Mouse (Mus musculus) hindbrain, embryonic 11.5 days (tissue): ENCODE data around the gene Dusp23. TPM values are rescaled to one million over a fixed set of nuclear protein-coding genes. Genes with fewer than 3 reads are reported as not detected.

Source experiments
- ATAC-seq: fragments of 200-750 bp; cut with Nextera tagmentation; 2 replicates; pipeline ENCODE4 v1.8.0; 2017; ENCODE audit warnings: mild to moderate bottlenecking, moderate TSS enrichment, moderate library complexity; ENCODE audit not compliant: low FRiP score
- DNase-seq: peaks from one replicate; pipeline ENCODE4 v3.0.0-alpha.2; 2015; ENCODE audit warnings: low spot score
- H3K27ac ChIP-seq: fragments of 300-500 bp; sonication (generic); 2 replicates; pipeline ENCODE4 v1.5.1; 2014; ENCODE audit warnings: mild to moderate bottlenecking, low read depth, low read length
- H3K27me3 ChIP-seq: fragments of 300-500 bp; sonication (generic); 2 replicates; pipeline ENCODE4 v1.6.1; 2014; ENCODE audit warnings: mild to moderate bottlenecking, low read length, moderate library complexity, mixed read lengths; ENCODE audit not compliant: control insufficient read depth, insufficient read depth
- H3K36me3 ChIP-seq: fragments of 300-500 bp; sonication (generic); 2 replicates; pipeline ENCODE4 v1.6.1; 2014; ENCODE audit warnings: mild to moderate bottlenecking, low read length, moderate library complexity, mixed read lengths; ENCODE audit not compliant: control insufficient read depth, insufficient read depth
- H3K4me1 ChIP-seq: fragments of 300-500 bp; sonication (generic); replicated peaks from 2 replicates; pipeline ENCODE4 v1.6.1; 2014; ENCODE audit warnings: low read length, mixed read lengths; ENCODE audit not compliant: control insufficient read depth, insufficient read depth
- H3K4me2 ChIP-seq: fragments of 300-500 bp; sonication (generic); replicated peaks from 2 replicates; pipeline ENCODE4 v1.6.1; 2014; ENCODE audit warnings: mild to moderate bottlenecking, low read depth, low read length
- H3K4me3 ChIP-seq: fragments of 300-500 bp; sonication (generic); 2 replicates; pipeline ENCODE4 v1.5.1; 2014; ENCODE audit warnings: low read depth, low read length
- H3K9ac ChIP-seq: fragments of 300-500 bp; sonication (generic); 2 replicates; pipeline ENCODE4 v1.6.1; 2014; ENCODE audit warnings: low read depth, low read length
- H3K9me3 ChIP-seq: fragments of 300-500 bp; sonication (generic); 2 replicates; pipeline ENCODE4 v1.6.1; 2016; ENCODE audit warnings: low read length; ENCODE audit not compliant: control insufficient read depth
- WGBS: fragments of 180-500 bp; shearing (Covaris S2); extraction: QIAGEN DNeasy Blood & Tissue Kit; methylation state at CpG from one replicate; pipeline ENCODE4 v1.1.7; 2014; 5-methylcytosine and 5-hydroxymethylcytosine counted together
- polyA plus RNA-seq: library from polyadenylated mRNA; unstranded; fragments of >200 nt; fragmentation: Nextera tagmentation; extraction: Ambion mirVana; gene quantifications from 2 replicates; pipeline ENCODE4 v1.2.1, GENCODE M21; 2014

Gene Dusp23
- polyA plus RNA-seq, 1 experiment from 2014 or later, result 9.4 TPM

- peak; percentile 47 for DNase-seq
- peak overlapping the region; percentile 35 for H3K4me3 ChIP-seq
- H3K36me3 ChIP-seq, result no peaks in the 10 kb centered on the region
- 10% methylated on average over 22 of the region's 22 CpGs for WGBS
- H3K4me2 ChIP-seq, result peak overlapping the region; percentile 74
- H3K9me3 ChIP-seq, result no peaks in the 10 kb centered on the region
- peak overlapping the region; percentile 52 for H3K9ac ChIP-seq
- peaks cover 4% of the 10 kb centered on the region; the same call in 1 of the 2 replicates for H3K4me1 ChIP-seq
- H3K27ac ChIP-seq, result peak overlapping the region; percentile 20; the same call in 1 of the 2 replicates
- ATAC-seq, result peak; percentile 85
- H3K27me3 ChIP-seq, result no peaks in the 10 kb centered on the region
These were observed 16.0 kb downstream of the Dusp23 start for GRCm38 (mm10) chr1:172616537-172617300.

GRCm38 (mm10) chr1:172615412-172615811 lies 17.4 kb downstream of the Dusp23 start:
- DNase-seq (no peak), ATAC-seq (no peak)
- Histone ChIP-seq H3K4me1 (peaks cover 4% of the 10 kb centered on the region; the same call in 1 of the 2 replicates), H3K9me3 (no peaks in the 10 kb centered on the region), H3K4me2 (no peak overlapping the region), H3K27me3 (no peaks in the 10 kb centered on the region), H3K9ac (no peak overlapping the region), H3K4me3 (no peak overlapping the region), H3K27ac (no peak overlapping the region), H3K36me3 (no peaks in the 10 kb centered on the region)
- WGBS, result 77% methylated on average over 4 of the region's 4 CpGs

GRCm38 (mm10) chr1:172614654-172615053 lies 18.1 kb downstream of the Dusp23 start:
- no peak for ATAC-seq
- WGBS, result 88% methylated on average over 10 of the region's 10 CpGs
- Histone ChIP-seq H3K27ac (no peak overlapping the region), H3K36me3 (no peaks in the 10 kb centered on the region), H3K9ac (no peak overlapping the region), H3K4me3 (no peak overlapping the region), H3K4me2 (no peak overlapping the region), H3K4me1 (peaks cover 4% of the 10 kb centered on the region; the same call in 1 of the 2 replicates), H3K27me3 (no peaks in the 10 kb centered on the region), H3K9me3 (no peaks in the 10 kb centered on the region)
- no peak for DNase-seq

DNA sequence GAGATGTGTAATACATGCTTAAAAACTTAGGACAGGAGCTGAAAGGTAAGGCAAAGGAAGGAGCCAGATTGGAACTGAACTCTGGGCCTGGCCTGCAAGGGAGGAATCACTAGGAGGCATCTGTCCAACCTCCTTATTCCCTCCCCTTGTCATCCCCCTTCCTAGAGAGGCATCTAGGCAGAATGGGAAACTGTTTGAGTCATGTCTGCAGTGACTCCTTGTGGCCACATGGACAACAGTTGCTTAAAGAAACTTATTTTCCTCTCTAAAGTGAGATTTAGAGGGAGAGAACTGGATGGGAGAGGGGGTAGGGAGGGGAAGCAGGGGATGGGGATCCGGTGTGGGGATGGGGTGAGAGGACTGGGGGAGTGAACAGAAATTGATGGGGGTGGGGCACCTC lies 20.0 kb downstream of the Dusp23 start:
- H3K4me3 ChIP-seq, result no peak overlapping the region
- H3K27me3 ChIP-seq, result no peaks in the 10 kb centered on the region
- H3K9me3 ChIP-seq, result no peaks in the 10 kb centered on the region
- no peak overlapping the region for H3K9ac ChIP-seq
- H3K4me2 ChIP-seq, result no peak overlapping the region
- H3K4me1 ChIP-seq, result peaks cover 4% of the 10 kb centered on the region; the same call in 1 of the 2 replicates
- DNase-seq (no peak), ATAC-seq (no peak)
- H3K27ac ChIP-seq, result no peak overlapping the region
- 63% methylated on average over 1 of the region's 1 CpGs for WGBS
- H3K36me3 ChIP-seq, result no peaks in the 10 kb centered on the region

DNA sequence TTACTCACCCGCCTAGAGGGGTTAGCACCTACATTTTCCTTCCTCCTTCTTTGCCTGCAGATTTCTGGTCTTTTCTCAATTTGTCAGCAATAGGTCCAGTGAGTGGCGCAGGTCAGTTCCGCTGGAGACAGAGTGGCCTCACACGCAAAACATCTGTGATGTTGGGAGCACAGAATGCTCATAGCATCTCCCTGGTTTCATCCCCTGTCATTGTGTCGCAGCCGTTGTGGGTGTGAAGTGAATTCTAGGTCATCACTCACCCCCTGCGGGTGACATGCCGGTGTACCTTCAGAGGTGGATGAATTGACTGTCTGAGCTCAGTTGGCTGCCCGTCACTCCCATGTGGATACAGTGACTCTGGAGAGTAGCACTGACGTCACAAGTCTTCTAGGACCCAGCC lies 21.5 kb downstream of the Dusp23 start:
- no peaks in the 10 kb centered on the region for H3K9me3 ChIP-seq
- H3K9ac ChIP-seq, result no peak overlapping the region
- H3K36me3 ChIP-seq, result no peaks in the 10 kb centered on the region
- no peak overlapping the region for H3K4me2 ChIP-seq
- 75% methylated on average over 10 of the region's 10 CpGs for WGBS
- no peaks in the 10 kb centered on the region for H3K27me3 ChIP-seq
- ATAC-seq, result no peak
- no peak overlapping the region for H3K4me3 ChIP-seq
- no peak for DNase-seq
- H3K4me1 ChIP-seq, result no peaks in the 10 kb centered on the region
- no peak overlapping the region for H3K27ac ChIP-seq

- 76% methylated on average over 1 of the region's 1 CpGs for WGBS
- Histone ChIP-seq H3K27ac (no peak within 1 kb of the TSS), H3K9me3 (no peaks in the 10 kb centered on the region), H3K4me3 (no peak within 1 kb of the TSS), H3K27me3 (no peaks in the 10 kb centered on the region), H3K4me1 (no peaks in the 10 kb centered on the region), H3K9ac (no peak within 1 kb of the TSS), H3K36me3 (no peaks in the 10 kb centered on the region), H3K4me2 (no peak within 1 kb of the TSS)
- ATAC-seq (no peak), DNase-seq (no peak)
These were observed 30.4 kb downstream of the Dusp23 start, which contains the start of gene Fcrl6 for GRCm38 (mm10) chr1:172602326-172602725. Gene Fcrl6 (minus strand): TSS chr1:172602551.

- ATAC-seq (peak; percentile 43), DNase-seq (peak; percentile 72)
- H3K27me3 ChIP-seq, result no peaks in the 10 kb centered on the region
- H3K4me2 ChIP-seq, result no peak overlapping the region
- no peaks in the 10 kb centered on the region for H3K9me3 ChIP-seq
- no peak overlapping the region for H3K9ac ChIP-seq
- no peak overlapping the region for H3K4me3 ChIP-seq
- no peaks in the 10 kb centered on the region for H3K4me1 ChIP-seq
- H3K27ac ChIP-seq, result no peak overlapping the region
- H3K36me3 ChIP-seq, result no peaks in the 10 kb centered on the region
These were observed 38.3 kb downstream of the Dusp23 start for GRCm38 (mm10) chr1:172594495-172594894.

GRCm38 (mm10) chr1:172593956-172594355 lies 38.8 kb downstream of the Dusp23 start:
- H3K9ac ChIP-seq, result no peak overlapping the region
- ATAC-seq, result no peak
- no peak overlapping the region for H3K4me2 ChIP-seq
- no peaks in the 10 kb centered on the region for H3K9me3 ChIP-seq
- no peaks in the 10 kb centered on the region for H3K4me1 ChIP-seq
- no peak for DNase-seq
- no peaks in the 10 kb centered on the region for H3K36me3 ChIP-seq
- 87% methylated on average over 2 of the region's 2 CpGs for WGBS
- H3K27me3 ChIP-seq, result no peaks in the 10 kb centered on the region
- H3K27ac ChIP-seq, result no peak overlapping the region
- H3K4me3 ChIP-seq, result no peak overlapping the region

DNA sequence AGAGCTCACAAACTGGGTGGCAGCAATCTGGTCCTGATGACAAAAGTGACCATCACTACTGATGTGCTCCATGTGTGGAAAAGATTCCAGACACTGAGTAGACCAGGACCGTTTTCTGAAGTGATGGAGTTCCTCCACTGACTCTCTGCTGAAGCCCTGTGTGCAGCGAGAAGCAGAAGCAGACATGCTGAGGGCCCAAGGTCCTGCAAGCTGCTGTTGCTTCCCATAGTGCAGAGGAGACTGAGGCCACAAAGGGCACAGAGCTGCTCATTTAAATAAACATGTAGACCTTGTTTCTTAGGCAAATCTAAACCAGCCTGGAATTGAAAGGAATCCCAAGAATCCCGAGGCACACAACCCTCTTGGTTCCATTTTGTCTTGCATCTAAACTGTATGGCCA lies 39.4 kb downstream of the Dusp23 start:
- Histone ChIP-seq H3K27me3 (no peaks in the 10 kb centered on the region), H3K27ac (no peak overlapping the region), H3K4me2 (no peak overlapping the region), H3K9ac (no peak overlapping the region), H3K36me3 (no peaks in the 10 kb centered on the region), H3K9me3 (no peaks in the 10 kb centered on the region), H3K4me3 (no peak overlapping the region), H3K4me1 (no peaks in the 10 kb centered on the region)
- no peak for DNase-seq
- WGBS, result 67% methylated on average over 3 of the region's 3 CpGs
- ATAC-seq, result no peak
